Mouse (Mus musculus) testis, adult 2 months (tissue): ENCODE results near the gene Nacc2.

Experiments
- CTCF ChIP-seq: fragments of 200-500 bp; IDR thresholded peaks from 2 replicates; pipeline ENCODE4 v1.5.1; 2012; ENCODE audit warnings: low read depth, mild to moderate bottlenecking, inconsistent platforms, low read length, moderate library complexity; ENCODE audit not compliant: control insufficient read depth, insufficient read depth, insufficient replicate concordance
- POLR2A ChIP-seq: fragments of 200-500 bp; IDR thresholded peaks from 2 replicates; pipeline ENCODE4 v1.6.1; 2012; ENCODE audit warnings: low read depth, mild to moderate bottlenecking, inconsistent platforms, low read length, moderate library complexity; ENCODE audit not compliant: control insufficient read depth

DNA sequence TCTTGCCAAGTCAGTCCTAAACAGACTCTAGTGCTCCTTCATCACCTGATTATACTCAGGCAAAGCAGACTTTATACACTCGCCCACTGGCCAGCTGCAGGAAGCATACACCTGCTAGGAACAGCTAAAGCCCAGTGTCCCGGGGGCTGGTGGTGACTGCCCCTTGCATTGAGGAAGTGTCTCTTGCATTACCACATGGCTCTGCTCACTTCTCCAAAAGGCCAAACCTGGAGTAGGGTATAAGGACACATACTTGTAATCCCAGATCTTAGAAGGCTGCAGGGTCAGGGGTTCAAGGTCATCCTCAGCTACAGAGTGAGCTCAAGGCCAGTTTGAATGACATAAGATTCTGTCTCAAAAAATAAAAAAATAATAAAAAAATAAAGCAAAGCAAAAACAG lies 3.4 kb downstream of the Nacc2 start:
- TF ChIP-seq CTCF (no peak), POLR2A (no peak)
